Mouse (Mus musculus) embryonic fibroblast, embryonic 13.5 days (primary cell): Measurements from ENCODE around the gene Pik3r2.

Experiments used
- CTCF ChIP-seq: IDR thresholded peaks from 2 replicates; pipeline ENCODE4 v1.5.1; 2011; ENCODE audit warnings: mild to moderate bottlenecking, control low read depth, low read length, moderate library complexity, borderline replicate concordance; ENCODE audit not compliant: insufficient read depth
- POLR2A ChIP-seq: IDR thresholded peaks from 2 replicates; pipeline ENCODE4 v1.6.1; 2011; ENCODE audit warnings: low read depth, mild to moderate bottlenecking, control low read depth, low read length, moderate library complexity

DNA sequence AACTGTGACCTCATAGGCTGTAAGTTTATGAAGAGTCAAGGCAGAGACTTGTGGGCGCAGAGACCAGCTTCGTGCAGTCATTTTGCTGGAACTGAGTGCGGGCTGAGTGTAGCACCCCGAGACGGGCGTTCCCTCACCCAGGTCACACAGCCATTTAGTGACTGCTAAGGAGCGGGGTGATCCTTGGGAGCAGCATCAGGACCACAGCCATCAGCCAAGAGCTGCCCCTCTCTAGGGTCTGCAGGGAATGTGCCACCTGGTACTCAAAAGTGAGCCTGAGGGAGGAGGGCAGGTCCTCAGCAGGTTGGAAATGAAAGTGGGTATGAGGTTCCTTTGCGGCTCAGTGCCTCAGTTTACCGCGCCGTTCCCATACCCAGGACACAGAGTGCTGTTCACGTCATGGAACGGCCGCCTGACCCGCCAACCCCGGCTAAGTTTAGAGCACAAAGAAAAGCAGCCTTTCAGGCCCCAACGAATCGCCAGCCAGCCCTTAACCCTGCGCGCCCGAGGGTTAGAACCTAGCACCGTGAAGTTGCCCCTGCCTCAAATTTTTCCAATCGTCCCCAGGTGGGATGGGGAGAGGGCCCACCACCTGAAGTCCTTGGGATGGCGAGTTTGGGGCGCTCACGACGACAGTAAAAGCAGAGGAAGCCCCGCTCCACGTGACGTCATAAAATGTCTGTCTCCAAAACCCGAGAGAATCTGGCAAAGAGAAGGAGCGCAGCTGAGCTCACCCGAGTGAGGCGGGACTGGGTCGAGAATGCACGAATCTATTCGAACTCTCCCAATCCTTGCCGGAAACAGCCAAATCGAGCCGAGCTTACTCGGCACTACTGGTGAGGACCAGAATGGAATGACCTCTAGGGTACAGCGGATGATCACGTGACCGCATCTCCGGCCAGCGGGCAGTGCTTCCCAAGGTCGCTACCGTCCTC is 32.6 kb downstream of the Pik3r2 start:
- TF ChIP-seq POLR2A (no peak), CTCF (no peak)
